Mouse (Mus musculus) embryo, embryonic 10 days (tissue): ENCODE data around the gene Pea15a.

ENCODE experiments used
- DNase-seq: peaks from one replicate; pipeline ENCODE4 v3.0.0-alpha.2; 2015; ENCODE audit warnings: low spot score

The Pea15a gene

DNA sequence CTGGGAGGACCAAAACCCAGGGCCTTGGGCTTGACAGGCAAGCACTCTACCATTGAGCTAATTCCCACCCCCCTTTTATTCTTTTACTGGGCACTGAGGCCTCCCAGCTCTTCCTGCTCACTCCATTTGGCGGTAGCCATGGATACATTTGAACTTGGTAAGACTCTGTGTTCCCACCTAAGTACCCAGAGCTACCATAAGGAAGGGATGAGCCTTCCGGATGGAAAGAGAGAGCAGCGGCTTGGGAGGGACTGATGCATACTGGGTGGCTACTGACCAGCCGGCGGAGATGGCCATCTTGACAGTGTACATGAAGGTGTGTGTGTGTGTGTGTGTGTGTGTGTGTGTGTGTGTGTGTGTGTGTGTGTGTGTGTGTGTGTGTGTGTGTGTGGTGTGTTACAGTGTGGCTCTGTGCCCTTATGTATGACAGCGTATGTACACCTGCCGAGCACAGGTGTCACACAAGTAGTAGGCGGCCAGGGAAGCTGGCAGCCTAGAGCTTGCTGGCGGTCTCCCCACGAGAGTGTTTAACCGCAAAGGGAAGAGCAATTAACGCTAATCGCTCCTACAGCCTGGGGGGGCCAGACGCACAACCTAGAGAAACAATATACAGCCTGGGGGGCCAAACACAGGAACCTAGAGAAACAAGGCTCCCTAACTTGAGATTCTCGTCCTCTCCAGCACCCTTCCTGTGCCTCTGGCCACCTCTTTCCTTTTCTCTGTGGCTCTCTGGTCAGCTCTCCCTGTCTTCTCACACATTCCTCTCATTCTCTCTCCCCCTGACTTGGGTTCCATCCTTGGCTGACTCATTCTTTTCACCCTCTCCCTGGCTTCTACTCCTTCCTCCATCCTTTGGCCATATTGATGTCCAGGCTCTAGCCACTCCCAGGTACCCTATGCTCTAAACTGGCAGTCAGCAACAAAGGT lies 1.5 kb downstream of the Pea15a start:
- peak; percentile 57 for DNase-seq

DNA sequence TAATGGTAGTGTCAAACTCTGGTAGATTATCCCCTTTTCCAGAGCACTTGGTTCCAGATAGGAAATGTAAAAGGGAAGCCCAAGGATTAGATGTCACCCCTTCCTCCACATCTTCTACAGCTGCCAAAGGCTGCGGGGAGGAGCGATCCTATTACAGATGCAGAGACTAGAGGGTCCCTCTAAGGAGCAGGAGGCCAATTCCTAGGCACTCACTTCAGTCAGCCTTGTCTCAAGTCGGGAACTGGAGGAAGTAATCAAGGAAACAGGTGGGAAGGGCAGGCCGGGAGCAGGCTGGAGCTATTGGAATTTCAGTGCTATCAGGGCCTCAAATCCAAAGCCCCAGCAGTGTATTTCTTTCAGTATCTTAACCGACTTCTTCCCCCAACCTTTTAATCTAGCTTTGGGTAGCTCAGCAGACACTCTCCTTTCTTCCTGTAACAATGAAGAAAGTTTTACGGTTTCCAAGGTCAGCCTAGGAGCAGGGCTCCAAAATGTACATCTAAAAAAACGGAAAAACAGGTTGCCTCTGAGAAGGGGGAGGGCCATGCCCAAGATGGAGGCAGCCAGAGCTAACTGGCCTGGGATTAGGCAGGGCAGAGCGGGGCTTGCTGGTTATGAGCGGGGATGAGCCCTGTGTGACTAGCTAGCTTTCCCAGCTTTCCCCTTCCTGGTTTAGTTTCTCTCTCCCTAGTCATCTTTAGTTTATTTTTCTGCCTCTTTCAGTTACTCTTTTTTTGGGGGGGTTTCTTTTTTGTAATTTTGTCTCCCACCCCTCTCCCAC lies 2.4 kb downstream of the Pea15a start:
- peak; percentile 46 for DNase-seq

DNA sequence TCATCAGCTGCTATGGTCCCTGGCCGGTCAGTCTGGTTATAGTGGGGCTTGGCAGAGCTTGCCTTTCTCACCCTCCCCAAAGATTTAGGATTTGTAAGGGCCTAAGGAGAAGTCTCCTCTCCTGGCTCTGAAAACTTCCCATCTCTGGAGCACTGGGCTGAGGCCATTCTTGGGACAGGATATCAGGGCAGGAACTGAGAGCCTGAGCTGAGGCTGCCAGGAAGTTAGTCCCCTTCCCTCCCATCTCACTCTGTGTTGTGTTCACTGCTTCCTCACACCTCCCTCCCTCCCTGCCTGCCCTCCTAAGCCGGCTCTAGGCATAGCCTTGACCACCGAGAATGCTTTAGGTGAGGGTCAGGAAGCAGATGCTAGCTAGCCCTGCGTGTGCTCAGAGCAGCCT lies 3.0 kb downstream of the Pea15a start:
- peak; percentile 56 for DNase-seq

DNA sequence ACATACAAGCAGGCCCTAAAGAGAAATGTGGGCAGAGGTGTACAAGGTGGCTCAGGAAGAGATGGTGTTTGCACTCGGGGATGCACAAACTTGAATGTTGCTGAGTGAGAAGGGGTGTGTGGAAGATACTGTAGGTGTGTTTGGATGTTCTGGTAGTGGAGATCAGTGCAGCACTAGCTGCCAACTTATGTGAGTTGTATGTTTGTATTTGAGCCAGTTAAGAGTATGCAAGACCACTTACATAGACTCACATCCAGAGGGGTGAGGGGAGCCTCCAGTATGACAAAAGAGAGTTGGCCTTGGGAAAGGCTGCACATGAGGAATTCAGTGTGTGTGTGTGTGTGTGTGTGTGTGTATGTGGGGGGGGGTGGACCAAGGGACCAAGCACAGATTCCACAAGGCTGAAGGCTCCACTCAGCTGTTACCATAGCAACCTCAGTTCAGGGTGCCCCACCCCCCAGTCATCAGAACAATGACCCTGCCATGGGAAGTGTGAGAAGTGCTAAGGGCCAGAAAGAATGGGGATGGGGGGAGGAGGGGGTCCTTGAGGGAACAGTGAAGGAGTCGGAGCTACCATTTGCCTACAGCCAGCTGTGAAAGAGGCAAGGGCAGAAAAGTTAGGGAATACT lies 3.6 kb downstream of the Pea15a start:
- peak; percentile 89 for DNase-seq

DNA sequence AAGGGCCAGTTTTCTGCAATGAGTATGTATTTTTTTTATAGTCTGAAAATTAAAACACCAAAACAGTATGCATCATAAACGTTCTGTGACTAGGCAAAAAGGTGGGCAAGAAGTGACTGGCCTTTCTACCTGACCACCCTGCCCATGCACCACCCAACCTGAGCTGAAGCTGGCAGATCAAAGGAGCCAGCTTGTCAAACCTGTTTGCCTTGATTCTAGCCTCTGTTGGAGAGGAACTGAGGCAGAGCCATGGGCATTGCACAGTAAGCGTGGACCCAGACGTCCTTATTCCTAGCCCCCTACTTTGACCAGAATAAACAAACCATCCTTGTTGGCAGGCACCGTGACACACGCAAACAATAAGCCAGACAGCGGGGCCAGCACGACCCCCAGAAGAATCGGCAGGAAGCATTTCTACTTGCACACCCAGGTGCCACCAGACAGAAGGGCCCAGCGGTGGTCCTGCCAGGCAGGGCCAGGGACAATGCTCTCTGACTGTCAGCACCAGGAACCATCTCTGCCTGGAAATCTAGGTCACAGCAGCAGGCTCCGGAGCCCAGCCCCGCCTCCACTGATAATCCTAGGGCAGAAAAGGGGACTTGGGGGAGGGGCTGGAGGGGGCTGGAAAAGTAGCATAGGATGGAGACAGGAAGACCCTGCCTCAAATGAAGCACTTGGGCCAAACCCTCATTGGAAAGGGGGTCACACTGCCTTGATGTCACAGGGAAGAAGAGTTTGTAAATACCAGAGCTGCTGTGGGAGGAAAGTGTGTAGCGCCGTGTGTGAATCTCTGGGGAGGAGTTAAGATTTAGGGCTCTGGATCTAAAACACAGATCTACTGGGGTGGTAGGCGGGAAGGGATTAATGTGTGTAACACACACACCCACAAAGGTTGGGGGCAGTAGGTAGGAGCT lies 4.4 kb downstream of the Pea15a start:
- DNase-seq, result peak; percentile 68

DNA sequence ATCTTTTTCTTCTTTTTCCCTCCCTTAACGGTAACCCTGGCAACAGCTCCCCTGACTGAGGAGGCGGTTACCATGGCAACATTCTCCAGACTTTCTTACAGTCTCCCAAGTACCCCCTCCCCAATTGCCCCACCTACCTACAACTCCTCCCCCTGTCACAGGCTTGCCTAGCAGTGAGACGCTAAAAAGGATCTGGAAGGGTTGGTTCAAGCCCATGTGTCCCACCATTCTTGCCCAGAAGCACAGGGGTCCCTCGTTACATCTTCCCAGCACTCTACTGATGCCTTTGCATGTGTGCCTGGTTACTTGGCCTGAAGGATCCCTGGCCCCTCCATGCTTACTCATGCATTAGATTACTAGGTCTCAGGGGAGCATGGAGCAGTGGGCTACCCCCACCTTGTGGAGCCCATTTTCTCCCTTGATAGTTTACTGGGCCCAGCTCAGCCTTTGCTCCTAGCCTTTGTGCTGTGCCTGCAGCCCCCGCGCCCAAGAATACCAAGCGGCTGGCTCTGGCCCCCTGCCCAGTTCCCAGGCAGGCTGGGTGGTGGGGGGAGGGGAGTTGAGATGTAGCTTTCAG lies 5.6 kb downstream of the Pea15a start:
- peak; percentile 83 for DNase-seq

GRCm38 (mm10) chr1:172200161-172200560 lies 6.4 kb downstream of the Pea15a start:
- no peak for DNase-seq

GRCm38 (mm10) chr1:172198996-172199395 lies 7.6 kb downstream of the Pea15a start:
- no peak for DNase-seq

GRCm38 (mm10) chr1:172198316-172198715 lies 8.3 kb downstream of the Pea15a start:
- no peak for DNase-seq

DNA sequence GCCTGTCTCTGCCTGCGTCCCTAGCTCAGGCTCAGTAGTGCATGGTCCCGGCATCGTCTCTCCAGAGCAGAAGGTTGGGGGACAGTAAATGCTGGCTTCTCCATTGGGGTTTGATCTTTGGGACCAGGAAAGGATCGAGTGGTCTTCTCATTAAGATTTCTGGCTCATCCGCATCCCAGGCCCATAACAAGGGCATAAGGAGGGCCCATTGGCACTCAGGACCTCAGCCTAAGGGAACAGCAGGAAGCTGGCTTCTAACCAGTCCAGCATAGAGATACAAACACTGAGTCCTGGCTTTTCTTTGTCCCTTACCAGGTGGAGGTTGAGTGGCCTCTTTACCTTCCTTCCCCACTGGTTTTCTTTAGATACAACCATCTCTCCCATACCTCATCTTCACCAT lies 8.8 kb downstream of the Pea15a start:
- no peak for DNase-seq

DNA sequence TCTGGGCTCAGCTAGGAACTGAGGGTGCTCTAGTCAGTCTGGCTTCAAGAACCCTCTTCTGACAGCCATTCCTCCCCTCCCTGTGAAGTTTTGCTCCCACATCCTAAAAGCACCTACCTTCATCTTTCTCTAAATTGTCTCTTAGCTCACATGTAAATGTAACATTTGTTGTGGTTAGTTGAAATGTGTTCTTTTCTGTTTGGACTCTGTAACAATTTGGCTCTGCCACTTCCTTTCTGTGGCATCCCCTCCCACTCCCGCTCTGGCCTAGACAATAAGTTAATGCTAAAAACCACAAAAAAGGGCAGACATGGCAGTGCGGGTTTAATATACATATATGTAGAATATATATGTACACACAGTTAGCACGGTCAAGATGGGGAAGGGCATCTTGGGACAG lies 9.5 kb downstream of the Pea15a start:
- DNase-seq, result no peak

DNA sequence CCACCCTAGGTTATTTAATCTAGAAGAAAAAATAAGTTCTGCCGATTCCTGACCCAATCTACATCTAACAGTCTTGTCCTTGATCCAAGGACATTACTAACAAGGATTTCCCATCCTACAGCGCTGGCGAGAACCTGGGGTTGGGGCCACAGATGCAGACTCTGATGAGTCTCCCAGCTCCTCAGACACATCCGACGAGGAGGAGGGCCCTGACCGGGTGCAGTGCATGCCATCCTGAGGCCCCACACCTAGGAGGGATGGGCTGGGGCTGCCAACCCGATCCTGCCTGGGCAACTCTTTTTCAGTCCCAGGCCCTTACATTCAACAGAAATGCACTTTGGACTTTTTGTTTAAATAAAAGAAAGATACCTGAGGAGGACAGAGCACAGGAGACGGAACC lies 12.2 kb downstream of the Pea15a start:
- no peak for DNase-seq

- no peak for DNase-seq
Measured at GRCm38 (mm10) chr1:172192217-172192616, 14.4 kb downstream of the Pea15a start.

GRCm38 (mm10) chr1:172191578-172191977 lies 15.0 kb downstream of the Pea15a start:
- DNase-seq, result no peak

DNA sequence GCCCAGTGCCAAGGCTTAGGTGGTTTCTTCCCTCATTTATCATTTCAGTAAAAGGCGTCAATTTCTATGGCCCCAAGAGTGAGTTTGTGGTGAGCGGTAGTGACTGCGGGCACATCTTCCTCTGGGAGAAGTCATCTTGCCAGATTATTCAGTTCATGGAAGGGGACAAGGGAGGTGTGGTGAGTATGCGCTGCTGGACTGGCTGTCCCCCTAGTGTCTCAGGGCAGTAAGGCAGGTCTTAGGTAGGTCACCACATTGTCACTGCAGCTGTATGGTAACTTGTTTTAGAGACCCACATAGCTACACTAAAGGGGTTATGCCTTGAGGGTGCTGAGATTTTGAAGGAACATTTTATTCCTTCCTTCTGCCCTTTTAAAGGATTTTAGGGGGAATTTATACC lies 17.7 kb downstream of the Pea15a start:
- peak; percentile 58 for DNase-seq

- no peak for DNase-seq
Measured at GRCm38 (mm10) chr1:172186401-172187289, 20.0 kb downstream of the Pea15a start.

GRCm38 (mm10) chr1:172183915-172184314 lies 22.7 kb downstream of the Pea15a start:
- DNase-seq, result no peak

GRCm38 (mm10) chr1:172183056-172183455 lies 23.5 kb downstream of the Pea15a start:
- DNase-seq, result no peak

DNA sequence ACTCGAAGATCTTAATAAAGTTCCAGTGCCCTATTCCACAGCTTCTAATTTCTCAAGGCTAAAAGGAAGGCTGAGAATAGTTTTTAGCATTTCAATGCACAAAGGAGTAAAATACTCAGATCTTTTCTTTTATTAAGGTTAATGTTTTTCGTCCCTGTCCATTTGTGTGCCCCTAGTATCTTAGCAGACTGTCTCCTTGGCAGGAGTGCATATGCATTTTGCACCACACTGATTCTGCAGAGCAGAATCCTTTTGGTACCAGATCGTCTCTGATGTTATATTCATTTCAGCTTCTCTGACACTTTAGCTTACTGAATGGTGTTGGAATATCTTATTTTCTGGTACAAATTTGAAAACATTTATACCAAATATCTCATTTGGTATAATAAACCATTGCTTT lies 24.8 kb downstream of the Pea15a start:
- no peak for DNase-seq

GRCm38 (mm10) chr1:172180881-172181280 lies 25.7 kb downstream of the Pea15a start:
- no peak for DNase-seq
